Mouse (Mus musculus) cerebellum, adult 2 months (tissue): ENCODE results near the gene Gm10320. TPM values are rescaled to one million over a fixed set of nuclear protein-coding genes. Genes with fewer than 3 reads are reported as not detected.

Source experiments
- DNase-seq, 2 experiments: peaks; one replicate each; pipeline ENCODE4 v3.0.0; 2021
- H3K27ac ChIP-seq: fragments of 200-500 bp; 2 replicates; pipeline ENCODE4 v1.5.1; 2012; ENCODE audit warnings: low read length, control low read depth, inconsistent platforms; ENCODE audit not compliant: insufficient read depth
- H3K27me3 ChIP-seq: fragments of 200-500 bp; 2 replicates; pipeline ENCODE4 v1.6.1; 2012; ENCODE audit warnings: inconsistent platforms, mild to moderate bottlenecking, low read length, moderate library complexity; ENCODE audit not compliant: control insufficient read depth, insufficient read depth
- H3K4me1 ChIP-seq: fragments of 200-500 bp; 2 replicates; pipeline ENCODE4 v1.6.1; 2011; ENCODE audit warnings: low read length; ENCODE audit not compliant: control insufficient read depth, insufficient read depth
- H3K4me3 ChIP-seq: fragments of 200-500 bp; replicated peaks from 2 replicates; pipeline ENCODE3; 2011; ENCODE audit warnings: mild to moderate bottlenecking, low read depth, low read length, control low read depth; ENCODE audit not compliant: insufficient read depth
- CTCF ChIP-seq: fragments of 200-500 bp; IDR thresholded peaks from 2 replicates; pipeline ENCODE4 v1.5.1; 2011; ENCODE audit warnings: low read depth, mild to moderate bottlenecking, control low read depth, low read length, moderate library complexity, borderline replicate concordance; ENCODE audit not compliant: insufficient read depth
- POLR2A ChIP-seq: fragments of 200-500 bp; IDR thresholded peaks from 2 replicates; pipeline ENCODE4 v1.6.1; 2011; ENCODE audit warnings: low read length, control low read depth, borderline replicate concordance; ENCODE audit not compliant: insufficient read depth
- WGBS: fragments of 180-500 bp; shearing (Covaris S2); methylation state at CpG from one replicate; pipeline ENCODE4 v1.1.7; 2018; 5-methylcytosine and 5-hydroxymethylcytosine counted together
- polyA plus RNA-seq: library from polyadenylated mRNA; depleted of rRNA; stranded (reverse); fragments of >200 nt; gene quantifications from 2 replicates; pipeline ENCODE4 v1.2.3, GENCODE M21; 2012

Gm10320 gene
- polyA plus RNA-seq, 1 experiment: 0.34 TPM

- Histone ChIP-seq H3K27me3 (no peaks in the 10 kb centered on the region; the same call in 1 of the 2 replicates), H3K4me1 (no peaks in the 10 kb centered on the region), H3K27ac (no peak overlapping the region), H3K4me3 (no peak overlapping the region)
- 65% methylated on average over 9 of the region's 9 CpGs for WGBS
- TF ChIP-seq POLR2A: no peak
- no peak for TF ChIP-seq CTCF
- no peak for DNase-seq
Measured at GRCm38 (mm10) chr13:98492569-98493255, 911 bp upstream of the Gm10320 start.

GRCm38 (mm10) chr13:98486726-98487125 lies 5.1 kb downstream of the Gm10320 start:
- Histone ChIP-seq H3K27ac (no peak overlapping the region), H3K4me3 (no peak overlapping the region), H3K27me3 (no peaks in the 10 kb centered on the region), H3K4me1 (no peaks in the 10 kb centered on the region; the same call in 1 of the 2 replicates)
- WGBS: 96% methylated on average over 6 of the region's 6 CpGs
- DNase-seq: no peak
- TF ChIP-seq CTCF (no peak), POLR2A (no peak)

DNA sequence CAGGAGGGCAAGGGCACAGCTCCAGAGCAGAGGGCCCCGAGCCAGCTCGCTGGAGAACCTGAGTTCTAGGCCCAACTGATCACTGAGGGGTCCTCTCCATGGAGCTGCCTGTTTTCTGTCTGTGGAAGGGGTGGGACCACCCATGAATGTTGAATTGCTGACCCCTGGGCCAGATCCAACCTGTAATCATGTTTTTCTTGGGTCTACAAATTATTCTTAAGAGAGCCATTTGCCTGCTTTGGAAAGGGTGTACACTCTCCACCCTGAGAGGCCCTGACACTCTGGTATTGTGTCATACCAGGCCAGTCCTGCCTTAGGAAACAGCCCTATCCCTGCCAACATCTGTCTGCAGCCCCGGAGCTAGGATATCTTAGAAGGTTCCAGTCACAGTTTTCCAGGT lies 5.6 kb downstream of the Gm10320 start:
- DNase-seq: no peak
- Histone ChIP-seq H3K4me1 (no peaks in the 10 kb centered on the region; the same call in 1 of the 2 replicates), H3K27ac (no peak overlapping the region), H3K4me3 (no peak overlapping the region), H3K27me3 (no peaks in the 10 kb centered on the region)
- TF ChIP-seq CTCF: no peak
- TF ChIP-seq POLR2A: no peak
- WGBS: 55% methylated on average over 3 of the region's 3 CpGs

DNA sequence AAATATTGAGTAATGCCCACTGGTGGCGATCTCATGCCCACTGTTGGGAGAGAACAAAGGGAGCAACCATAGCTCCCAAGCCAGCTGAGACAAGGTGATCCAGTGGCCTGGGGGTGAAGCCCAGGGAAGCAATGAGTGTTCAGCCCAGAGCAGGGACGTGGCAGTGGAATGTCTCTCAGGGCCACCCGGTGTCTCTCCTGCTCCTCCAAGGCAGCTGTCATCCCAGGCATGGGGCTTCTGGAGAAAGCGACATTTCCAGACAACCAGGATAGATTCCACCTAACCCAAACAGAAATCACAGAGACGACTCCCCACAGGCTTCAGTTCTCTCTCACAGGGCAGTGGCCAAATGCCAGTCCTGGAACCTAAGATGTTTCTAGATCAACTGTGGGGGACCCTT lies 6.4 kb downstream of the Gm10320 start:
- WGBS: 50% methylated on average over 5 of the region's 5 CpGs
- TF ChIP-seq CTCF (no peak), POLR2A (no peak)
- no peaks in the 10 kb centered on the region; the same call in 1 of the 2 replicates for H3K4me1 ChIP-seq
- no peaks in the 10 kb centered on the region for H3K27me3 ChIP-seq
- DNase-seq: no peak
- no peak overlapping the region for H3K4me3 ChIP-seq
- no peak overlapping the region for H3K27ac ChIP-seq

- no peaks in the 10 kb centered on the region for H3K4me1 ChIP-seq
- no peak overlapping the region for H3K27ac ChIP-seq
- no peak for DNase-seq
- H3K27me3 ChIP-seq: no peaks in the 10 kb centered on the region; the same call in 1 of the 2 replicates
- H3K4me3 ChIP-seq: no peak overlapping the region
- TF ChIP-seq CTCF (no peak), POLR2A (no peak)
- 98% methylated on average over 3 of the region's 3 CpGs for WGBS
Measured at GRCm38 (mm10) chr13:98477991-98478390, 13.8 kb downstream of the Gm10320 start.

DNA sequence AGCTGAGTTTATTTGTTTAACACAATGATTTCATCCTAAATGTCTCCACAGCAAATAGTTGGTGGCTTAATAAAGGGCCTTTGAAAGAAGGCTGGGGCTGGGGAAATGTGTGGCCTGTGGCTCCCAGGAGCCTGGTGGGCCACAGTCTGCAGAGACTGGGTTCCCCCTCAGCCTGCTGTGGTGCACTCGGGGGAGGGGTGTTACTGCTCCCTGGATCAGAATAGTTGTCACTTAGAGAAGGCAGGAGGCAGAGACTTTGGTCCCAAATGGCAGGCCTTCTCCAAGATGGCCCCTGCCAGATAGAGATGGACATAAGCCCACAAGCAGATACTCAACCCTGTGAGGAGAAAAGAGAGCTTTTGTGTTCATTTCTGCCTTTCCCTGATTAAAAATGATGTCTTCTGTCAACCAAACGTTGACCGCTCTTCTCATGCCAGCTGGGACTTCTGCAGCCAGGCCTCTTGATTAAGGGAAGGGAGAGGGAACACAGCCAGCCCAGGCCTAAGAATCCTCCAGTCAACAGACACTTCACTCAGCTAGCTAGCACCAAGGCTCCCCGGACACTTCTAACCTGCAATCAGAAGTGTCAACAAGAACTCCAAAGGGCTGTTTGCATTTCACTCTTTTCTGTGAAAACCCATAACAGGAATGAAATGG lies 14.8 kb downstream of the Gm10320 start:
- no peak for TF ChIP-seq CTCF
- no peak for TF ChIP-seq POLR2A
- Histone ChIP-seq H3K27me3 (no peaks in the 10 kb centered on the region; the same call in 1 of the 2 replicates), H3K27ac (no peak overlapping the region), H3K4me3 (no peak overlapping the region), H3K4me1 (no peaks in the 10 kb centered on the region)
- WGBS: 35% methylated on average over 4 of the region's 4 CpGs
- no peak for DNase-seq

DNA sequence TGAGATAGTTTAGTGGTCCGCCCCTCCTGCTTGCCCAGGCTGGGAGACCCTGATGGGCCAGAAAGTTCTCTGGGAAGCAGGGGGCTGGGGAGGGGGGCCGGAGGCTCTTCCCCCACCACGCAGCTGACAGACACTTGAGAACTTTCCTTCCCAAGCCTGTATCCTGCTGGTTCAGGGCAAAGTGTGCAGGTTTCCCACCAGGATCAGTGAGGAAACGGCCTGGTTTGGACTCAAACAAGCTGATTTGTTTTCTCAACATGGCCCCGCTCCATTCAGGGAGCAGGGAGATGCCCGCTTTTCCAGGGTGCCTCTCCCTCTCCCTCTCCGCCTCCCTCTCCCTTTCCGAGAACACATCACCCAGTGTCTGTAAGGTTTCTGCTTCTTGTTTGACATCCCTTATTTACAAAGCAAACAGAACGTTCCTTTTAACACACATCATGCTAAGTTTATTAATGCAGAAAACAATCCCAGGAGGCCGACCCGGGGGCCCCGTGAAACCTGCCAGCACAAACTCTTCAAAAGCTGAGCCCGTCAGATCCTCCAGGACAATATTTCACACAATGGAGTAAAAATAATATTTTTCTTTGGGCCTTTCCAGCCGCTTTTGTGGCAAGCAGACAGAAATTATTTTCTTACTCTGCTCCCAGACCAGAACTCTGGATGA lies 15.5 kb downstream of the Gm10320 start:
- no peak for TF ChIP-seq CTCF
- no peak for TF ChIP-seq POLR2A
- Histone ChIP-seq H3K27ac (no peak overlapping the region), H3K4me3 (no peak overlapping the region), H3K4me1 (no peaks in the 10 kb centered on the region), H3K27me3 (no peaks in the 10 kb centered on the region; the same call in 1 of the 2 replicates)
- peak in 1 of 2 experiments; percentile 10 for DNase-seq
- WGBS: 48% methylated on average over 14 of the region's 14 CpGs
